Mouse (Mus musculus) forebrain, embryonic 12.5 days (tissue): ENCODE results near the gene Tbc1d15. TPM values are rescaled to one million over a fixed set of nuclear protein-coding genes. Genes with fewer than 3 reads are reported as not detected.

Experiments
- ATAC-seq: fragments of 200-750 bp; cut with Nextera tagmentation; 2 replicates; pipeline ENCODE4 v1.8.0; 2017; ENCODE audit warnings: moderate TSS enrichment; ENCODE audit not compliant: low FRiP score
- H3K27ac ChIP-seq: fragments of 300-500 bp; sonication (generic); 2 replicates; pipeline ENCODE4 v1.5.1; 2016; ENCODE audit warnings: mild to moderate bottlenecking
- H3K27me3 ChIP-seq: fragments of 300-500 bp; sonication (generic); 2 replicates; pipeline ENCODE4 v1.6.1; 2016; ENCODE audit warnings: mild to moderate bottlenecking
- H3K36me3 ChIP-seq: fragments of 300-500 bp; sonication (generic); replicated peaks from 2 replicates; pipeline ENCODE4 v1.6.1; 2016; ENCODE audit warnings: mild to moderate bottlenecking
- H3K4me1 ChIP-seq: fragments of 300-500 bp; sonication (generic); 2 replicates; pipeline ENCODE4 v1.6.1; 2016
- H3K4me2 ChIP-seq: fragments of 300-500 bp; sonication (generic); 2 replicates; pipeline ENCODE4 v1.6.1; 2016; ENCODE audit warnings: mild to moderate bottlenecking, moderate library complexity
- H3K4me3 ChIP-seq: fragments of 300-500 bp; sonication (generic); replicated peaks from 2 replicates; pipeline ENCODE4 v1.5.1; 2016; ENCODE audit warnings: mild to moderate bottlenecking
- H3K9ac ChIP-seq: fragments of 300-500 bp; sonication (generic); 2 replicates; pipeline ENCODE4 v1.6.1; 2016; ENCODE audit warnings: mild to moderate bottlenecking
- H3K9me3 ChIP-seq: fragments of 300-500 bp; sonication (generic); 2 replicates; pipeline ENCODE4 v1.6.1; 2016
- WGBS: fragments of 180-500 bp; shearing (Covaris S2); methylation state at CpG from one replicate; pipeline ENCODE4 v1.1.7; 2016; 5-methylcytosine and 5-hydroxymethylcytosine counted together
- polyA plus RNA-seq: library from polyadenylated mRNA; unstranded; fragments of >200 nt; fragmentation: Nextera tagmentation; extraction: Ambion mirVana; gene quantifications from 2 replicates; pipeline ENCODE4 v1.2.1, GENCODE M21; 2016

The Tbc1d15 gene
- polyA plus RNA-seq, 1 experiment from 2014 or later: 48.1 TPM

DNA sequence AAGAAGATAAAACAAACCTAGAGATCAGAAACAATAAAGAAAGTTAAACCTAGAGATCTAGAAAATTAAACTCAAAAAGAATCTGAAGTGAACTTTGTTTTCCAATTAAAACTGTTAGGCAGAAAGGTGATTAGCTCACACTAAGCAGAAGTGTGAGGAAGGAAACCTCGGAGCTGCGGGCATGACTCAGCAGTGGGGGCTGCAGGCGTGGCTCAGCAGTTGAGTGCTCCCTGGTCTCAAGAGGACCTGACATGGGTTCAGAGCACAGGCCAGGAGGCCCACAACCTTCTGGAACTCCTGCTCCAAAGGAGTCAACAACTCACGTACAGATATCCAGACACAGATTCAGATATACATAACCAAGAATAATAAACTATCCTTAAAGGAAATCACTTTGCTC, 14.5 kb downstream of the Tbc1d15 start:
- H3K4me1 ChIP-seq: no peaks in the 10 kb centered on the region
- no peak overlapping the region for H3K4me2 ChIP-seq
- H3K36me3 ChIP-seq: peaks cover 37% of the 10 kb centered on the region
- 93% methylated on average over 4 of the region's 4 CpGs for WGBS
- H3K27me3 ChIP-seq: no peaks in the 10 kb centered on the region
- ATAC-seq: no peak
- H3K27ac ChIP-seq: no peak overlapping the region
- H3K9ac ChIP-seq: no peak overlapping the region
- no peak overlapping the region for H3K4me3 ChIP-seq
- no peaks in the 10 kb centered on the region for H3K9me3 ChIP-seq

GRCm38 (mm10) chr10:115235501-115235900, 15.8 kb downstream of the Tbc1d15 start:
- Histone ChIP-seq H3K27ac (no peak overlapping the region), H3K27me3 (no peaks in the 10 kb centered on the region), H3K4me3 (no peak overlapping the region), H3K36me3 (peaks cover 42% of the 10 kb centered on the region), H3K9me3 (no peaks in the 10 kb centered on the region), H3K9ac (no peak overlapping the region), H3K4me1 (no peaks in the 10 kb centered on the region), H3K4me2 (no peak overlapping the region)
- WGBS: 91% methylated on average over 9 of the region's 9 CpGs
- ATAC-seq: no peak

GRCm38 (mm10) chr10:115233798-115234197, 17.5 kb downstream of the Tbc1d15 start:
- Histone ChIP-seq H3K27ac (no peak overlapping the region), H3K9ac (no peak overlapping the region), H3K4me1 (no peaks in the 10 kb centered on the region), H3K4me2 (no peak overlapping the region), H3K9me3 (no peaks in the 10 kb centered on the region), H3K36me3 (peaks cover 35% of the 10 kb centered on the region), H3K27me3 (no peaks in the 10 kb centered on the region), H3K4me3 (no peak overlapping the region)
- no peak for ATAC-seq
- 86% methylated on average over 3 of the region's 3 CpGs for WGBS

DNA sequence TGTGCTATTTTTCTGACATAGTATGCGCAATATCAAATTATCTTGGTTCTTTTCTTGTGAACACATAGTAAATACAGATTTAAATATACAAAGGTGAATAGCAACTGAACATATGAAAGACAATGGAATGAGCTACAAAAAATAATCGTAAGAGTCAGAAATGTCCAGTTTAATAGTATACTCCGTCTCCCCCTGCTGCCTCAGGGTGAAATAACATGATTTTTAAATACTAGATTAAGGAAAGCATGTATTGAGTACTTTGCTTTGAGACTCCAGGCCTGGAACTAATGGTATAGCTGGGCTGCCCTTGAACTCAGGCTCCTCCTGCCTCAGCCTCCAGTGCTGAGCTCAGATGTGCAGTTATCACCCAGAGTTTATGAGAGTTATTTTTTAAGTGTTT, 18.8 kb downstream of the Tbc1d15 start:
- H3K4me2 ChIP-seq: no peak overlapping the region
- WGBS: 92% methylated on average over 3 of the region's 3 CpGs
- ATAC-seq: no peak
- no peak overlapping the region for H3K9ac ChIP-seq
- H3K36me3 ChIP-seq: peaks cover 28% of the 10 kb centered on the region
- no peak overlapping the region for H3K27ac ChIP-seq
- no peaks in the 10 kb centered on the region for H3K27me3 ChIP-seq
- H3K4me1 ChIP-seq: no peaks in the 10 kb centered on the region
- H3K9me3 ChIP-seq: no peaks in the 10 kb centered on the region
- no peak overlapping the region for H3K4me3 ChIP-seq

DNA sequence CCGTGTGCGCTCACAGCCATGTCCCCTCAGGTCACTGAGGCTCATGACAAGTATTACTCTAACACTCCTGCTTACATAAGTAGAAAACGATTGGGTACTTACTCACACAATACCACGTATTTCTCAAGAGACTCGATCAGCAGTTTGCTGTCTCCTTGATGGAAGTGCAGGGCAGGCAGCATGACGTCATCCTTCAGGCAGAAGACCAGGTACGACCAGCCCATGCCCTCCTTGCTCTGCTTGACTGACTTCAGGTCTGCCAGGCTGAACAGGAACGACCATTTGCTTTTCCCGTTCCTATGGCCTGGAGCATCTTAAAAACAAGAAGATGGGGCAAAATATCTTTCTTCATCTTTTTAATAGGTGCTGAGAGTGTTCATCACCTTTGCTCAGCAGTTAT, 22.2 kb downstream of the Tbc1d15 start:
- Histone ChIP-seq H3K4me1 (no peaks in the 10 kb centered on the region), H3K4me2 (no peak overlapping the region), H3K9me3 (no peaks in the 10 kb centered on the region), H3K36me3 (peaks cover 19% of the 10 kb centered on the region), H3K27me3 (no peaks in the 10 kb centered on the region), H3K4me3 (no peak overlapping the region), H3K27ac (no peak overlapping the region), H3K9ac (no peak overlapping the region)
- 90% methylated on average over 9 of the region's 9 CpGs for WGBS
- no peak for ATAC-seq

- Histone ChIP-seq H3K9me3 (no peaks in the 10 kb centered on the region), H3K36me3 (peaks cover 13% of the 10 kb centered on the region), H3K4me2 (no peak overlapping the region), H3K4me1 (no peaks in the 10 kb centered on the region), H3K27me3 (no peaks in the 10 kb centered on the region), H3K9ac (no peak overlapping the region), H3K27ac (no peak overlapping the region), H3K4me3 (no peak overlapping the region)
- no peak for ATAC-seq
- 92% methylated on average over 7 of the region's 7 CpGs for WGBS
Measured at GRCm38 (mm10) chr10:115226586-115226985, 24.7 kb downstream of the Tbc1d15 start.

DNA sequence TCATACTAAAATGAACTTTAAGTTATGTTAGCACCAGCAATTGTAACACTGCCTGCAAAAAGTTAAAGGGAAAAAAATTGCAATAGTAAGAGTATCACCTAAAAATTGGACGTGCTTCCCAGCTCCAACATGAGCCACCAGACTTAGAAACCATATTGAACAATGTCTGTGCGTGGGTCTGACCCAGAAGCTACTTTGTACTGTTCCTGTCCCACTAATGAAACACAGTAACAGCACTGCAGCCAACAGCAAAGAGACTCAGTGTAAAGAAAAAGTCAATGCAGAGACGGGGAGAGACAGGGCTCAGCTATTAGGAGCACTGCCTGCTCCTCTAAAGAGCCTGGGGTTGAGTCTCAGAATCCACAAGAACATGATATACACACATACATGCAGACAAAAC, 27.4 kb downstream of the Tbc1d15 start:
- 88% methylated on average over 3 of the region's 3 CpGs for whole genome bisulfite sequencing

DNA sequence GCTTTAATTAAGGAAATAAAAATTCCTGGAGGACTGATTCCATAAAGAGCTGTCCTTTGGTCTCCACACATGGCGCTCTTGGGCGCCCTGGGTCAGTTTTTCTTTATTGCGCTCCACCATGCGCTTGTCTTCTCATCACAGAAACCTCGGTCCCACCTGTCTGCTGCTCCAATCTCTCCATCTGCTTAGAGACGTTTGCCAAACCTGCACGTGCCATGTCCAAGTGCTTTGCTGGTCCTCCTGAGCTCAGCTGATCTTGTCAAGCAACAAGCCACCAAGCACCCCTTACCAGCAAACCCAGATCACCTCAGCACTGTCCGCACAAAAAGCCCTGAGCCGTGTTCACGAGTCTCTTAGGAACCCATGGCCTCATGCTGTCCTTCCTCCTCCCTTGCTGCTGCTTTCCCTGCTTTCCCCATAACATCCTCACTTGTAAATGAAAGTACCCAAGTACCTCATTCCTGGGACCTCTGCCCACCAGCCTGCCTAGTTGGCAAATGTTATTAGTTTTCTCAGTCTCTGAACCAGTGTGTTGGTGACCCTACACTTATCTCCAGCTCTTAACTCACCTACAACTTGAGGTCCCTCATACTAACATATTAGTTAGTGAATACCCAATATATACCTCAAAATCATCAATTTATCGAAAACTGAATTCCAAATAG, 38.2 kb downstream of the Tbc1d15 start:
- WGBS: 96% methylated on average over 11 of the region's 11 CpGs
- H3K4me2 ChIP-seq: no peak overlapping the region
- peaks cover 44% of the 10 kb centered on the region for H3K36me3 ChIP-seq
- no peak overlapping the region for H3K9ac ChIP-seq
- no peak overlapping the region for H3K27ac ChIP-seq
- no peak overlapping the region for H3K4me3 ChIP-seq
- no peaks in the 10 kb centered on the region for H3K4me1 ChIP-seq
- H3K27me3 ChIP-seq: no peaks in the 10 kb centered on the region
- no peaks in the 10 kb centered on the region for H3K9me3 ChIP-seq
- ATAC-seq: no peak

More for the DNA sequence above, 27.4 kb downstream of the Tbc1d15 start:
- Histone ChIP-seq H3K4me3 (no peak overlapping the region), H3K27me3 (no peaks in the 10 kb centered on the region), H3K4me1 (no peaks in the 10 kb centered on the region), H3K9ac (no peak overlapping the region), H3K9me3 (no peaks in the 10 kb centered on the region), H3K27ac (no peak overlapping the region), H3K36me3 (peaks cover 16% of the 10 kb centered on the region), H3K4me2 (no peak overlapping the region)
- ATAC-seq: no peak

DNA sequence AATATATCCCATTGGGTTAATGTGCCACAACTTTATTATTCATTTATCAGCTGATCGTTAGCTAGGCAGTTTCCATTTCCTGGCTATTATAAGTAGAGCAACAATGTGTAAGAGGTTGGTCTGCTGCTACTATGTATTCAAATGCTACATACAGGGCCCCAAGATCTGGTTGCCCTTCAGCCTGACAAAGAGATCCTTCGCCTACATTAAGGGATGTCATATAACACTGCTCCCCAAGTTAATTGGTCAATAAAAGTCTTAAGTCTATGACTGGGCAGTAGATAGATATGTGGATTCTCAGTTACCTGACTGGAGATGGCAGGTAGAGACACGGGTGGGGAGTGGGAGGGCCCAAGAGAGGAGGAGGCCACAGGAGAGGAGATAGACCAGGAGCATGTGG, 45.4 kb downstream of the Tbc1d15 start:
- Histone ChIP-seq H3K4me3 (no peak overlapping the region), H3K9ac (no peak overlapping the region), H3K27me3 (no peaks in the 10 kb centered on the region), H3K36me3 (peaks cover 43% of the 10 kb centered on the region), H3K4me1 (no peaks in the 10 kb centered on the region), H3K9me3 (no peaks in the 10 kb centered on the region), H3K27ac (no peak overlapping the region), H3K4me2 (no peak overlapping the region)
- ATAC-seq: no peak
- 93% methylated on average over 3 of the region's 3 CpGs for WGBS

DNA sequence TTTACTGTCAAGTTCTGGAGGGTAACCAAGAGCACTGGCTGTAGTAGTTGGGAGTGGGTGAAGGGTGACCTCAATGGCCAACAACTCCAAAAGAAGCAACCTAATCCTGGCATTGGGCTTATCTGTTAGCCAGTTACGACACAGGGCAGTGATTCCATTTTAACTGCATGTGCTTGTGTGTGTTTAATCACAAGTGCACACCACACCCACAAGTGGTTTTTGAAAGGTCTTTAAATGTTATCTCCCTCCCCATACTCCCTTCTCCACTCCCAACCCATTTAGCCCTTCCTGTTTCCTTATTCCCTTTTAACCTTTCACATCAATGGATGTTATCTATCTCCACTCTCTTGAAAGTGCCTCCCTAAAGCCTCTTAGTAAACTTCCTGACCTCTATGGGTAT, 46.0 kb downstream of the Tbc1d15 start:
- no peak for ATAC-seq
- H3K36me3 ChIP-seq: peaks cover 45% of the 10 kb centered on the region

GRCm38 (mm10) chr10:115191214-115191613, 60.1 kb downstream of the Tbc1d15 start:
- no peak overlapping the region for H3K4me3 ChIP-seq
- no peaks in the 10 kb centered on the region for H3K36me3 ChIP-seq
- H3K4me1 ChIP-seq: no peaks in the 10 kb centered on the region
- H3K9me3 ChIP-seq: no peaks in the 10 kb centered on the region
- H3K27ac ChIP-seq: no peak overlapping the region
- ATAC-seq: no peak
- H3K27me3 ChIP-seq: no peaks in the 10 kb centered on the region
- 76% methylated on average over 7 of the region's 7 CpGs for WGBS
- no peak overlapping the region for H3K9ac ChIP-seq
- no peak overlapping the region for H3K4me2 ChIP-seq

More for the DNA sequence above, 46.0 kb downstream of the Tbc1d15 start:
- Histone ChIP-seq H3K27me3 (no peaks in the 10 kb centered on the region), H3K4me1 (no peaks in the 10 kb centered on the region), H3K9ac (no peak overlapping the region), H3K9me3 (no peaks in the 10 kb centered on the region), H3K27ac (no peak overlapping the region), H3K4me2 (no peak overlapping the region), H3K4me3 (no peak overlapping the region)
- 81% methylated on average over 1 of the region's 1 CpGs for WGBS

- no peak overlapping the region for H3K9ac ChIP-seq
- H3K4me3 ChIP-seq: no peak overlapping the region
- no peak overlapping the region for H3K4me2 ChIP-seq
- no peaks in the 10 kb centered on the region for H3K4me1 ChIP-seq
- no peaks in the 10 kb centered on the region for H3K36me3 ChIP-seq
- no peak for ATAC-seq
- H3K27me3 ChIP-seq: no peaks in the 10 kb centered on the region
- H3K27ac ChIP-seq: no peak overlapping the region
- 89% methylated on average over 1 of the region's 1 CpGs for WGBS
- H3K9me3 ChIP-seq: no peaks in the 10 kb centered on the region
Measured at GRCm38 (mm10) chr10:115187390-115187789, 63.9 kb downstream of the Tbc1d15 start.

DNA sequence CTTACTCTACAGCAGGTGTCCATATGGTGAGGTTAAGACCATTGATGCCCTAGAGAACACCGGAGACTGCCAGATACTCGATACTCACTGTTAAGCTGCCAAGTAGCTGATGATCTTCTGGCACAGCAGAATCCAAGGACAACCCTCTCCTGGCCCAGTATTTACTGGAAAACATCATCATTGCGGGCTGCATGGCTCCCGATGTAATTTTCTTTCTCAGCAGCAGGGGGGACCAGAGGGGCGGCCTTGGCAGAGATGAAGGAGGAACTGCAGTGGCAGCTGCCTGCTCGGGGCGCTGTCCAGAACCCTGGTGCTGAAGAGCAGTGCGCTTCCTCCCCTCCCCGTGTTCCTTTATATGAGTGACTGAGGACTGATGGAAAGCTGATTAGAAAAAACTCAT, 66.6 kb downstream of the Tbc1d15 start, which contains the start of gene Tph2:
Gene Tph2, minus strand, starts transcription at position 326 of the 400 bp plus-strand sequence.
- no peaks in the 10 kb centered on the region for H3K36me3 ChIP-seq
- no peak within 1 kb of the TSS for H3K4me3 ChIP-seq
- H3K9ac ChIP-seq: no peak within 1 kb of the TSS
- H3K27me3 ChIP-seq: no peaks in the 10 kb centered on the region
- 10% methylated on average over 9 of the region's 9 CpGs for WGBS
- no peaks in the 10 kb centered on the region for H3K9me3 ChIP-seq
- H3K4me2 ChIP-seq: no peak within 1 kb of the TSS
- no peak within 1 kb of the TSS for H3K27ac ChIP-seq
- H3K4me1 ChIP-seq: no peaks in the 10 kb centered on the region
- ATAC-seq: peak; percentile 82
